Mouse (Mus musculus) small intestine, adult 2 months (tissue): ENCODE measurements around the gene Card11.

Experiments used
- CTCF ChIP-seq: fragments of 200-500 bp; IDR thresholded peaks from 2 replicates; pipeline ENCODE4 v1.5.1; 2012; ENCODE audit warnings: low read depth, mild to moderate bottlenecking, control low read depth, inconsistent platforms, low read length, moderate library complexity, mixed read lengths; ENCODE audit not compliant: insufficient replicate concordance, insufficient read length; ENCODE audit errors: extremely low read depth
- POLR2A ChIP-seq: fragments of 200-500 bp; IDR thresholded peaks from 2 replicates; pipeline ENCODE4 v1.6.1; 2012; ENCODE audit warnings: low read depth, mild to moderate bottlenecking, control low read depth, inconsistent platforms, low read length, moderate library complexity

GRCm38 (mm10) chr5:140940257-140940922 is 60.0 kb downstream of the Card11 start:
- TF ChIP-seq CTCF (no peak), POLR2A (no peak)
